Mouse (Mus musculus) testis, adult 2 months (tissue): ENCODE results near the gene Gsk3b.
"Not testable (repeated sequence)": the region's sequence is repeated elsewhere in the genome, so short reads cannot be mapped to it uniquely, and the experiment has no call there.

Experiments
- CTCF ChIP-seq: fragments of 200-500 bp; IDR thresholded peaks from 2 replicates; pipeline ENCODE4 v1.5.1; 2012; ENCODE audit warnings: low read depth, mild to moderate bottlenecking, inconsistent platforms, low read length, moderate library complexity; ENCODE audit not compliant: control insufficient read depth, insufficient read depth, insufficient replicate concordance
- POLR2A ChIP-seq: fragments of 200-500 bp; IDR thresholded peaks from 2 replicates; pipeline ENCODE4 v1.6.1; 2012; ENCODE audit warnings: low read depth, mild to moderate bottlenecking, inconsistent platforms, low read length, moderate library complexity; ENCODE audit not compliant: control insufficient read depth

DNA sequence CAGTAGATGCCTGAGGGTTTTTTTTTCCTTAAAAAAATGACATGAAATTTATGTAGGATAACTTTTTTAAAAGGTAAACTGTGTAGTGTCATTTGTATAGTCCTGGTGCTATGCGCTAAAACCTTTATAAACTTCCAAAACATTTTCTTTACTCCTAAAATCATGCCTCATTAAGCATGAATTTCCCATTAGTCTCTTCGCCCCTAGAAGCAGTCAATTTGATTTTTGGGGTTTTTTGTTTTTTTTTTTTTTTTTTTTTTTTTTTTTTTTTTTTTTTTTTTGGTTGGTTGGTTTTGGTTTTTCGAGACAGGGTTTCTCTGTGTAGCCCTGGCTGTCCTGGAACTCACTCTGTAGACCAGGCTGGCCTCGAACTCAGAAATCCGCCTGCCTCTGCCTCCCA lies 133.7 kb downstream of the Gsk3b start:
- TF ChIP-seq CTCF, POLR2A: not testable (repeated sequence)
